Mouse (Mus musculus): Measurements from ENCODE around the gene Wwtr1. TPM values are rescaled to one million over a fixed set of nuclear protein-coding genes. Genes with fewer than 3 reads are reported as not detected.

The Wwtr1 gene
- total RNA-seq (2023) = not detected

GRCm38 (mm10) chr3:57575660-57576055, at the start of gene Wwtr1:
Wwtr1 (minus strand) TSS chr3:57575910.

GRCm38 (mm10) chr3:57425089-57425730, 150.5 kb downstream of the Wwtr1 start, which contains the start of gene Tm4sf4:
Tm4sf4 (plus strand) TSS chr3:57425314.

Other genes with a start within 250 kb of the Wwtr1 start
- not detected for gene Tm4sf4, start 150.6 kb downstream of the Wwtr1 start, total RNA-seq (2023)
- gene Commd2, start 75.8 kb upstream of the Wwtr1 start, total RNA-seq (2023) = 10 to 100 TPM; 20.0 to 21.9 TPM
- not detected for gene Ankub1, start 116.9 kb upstream of the Wwtr1 start, total RNA-seq (2023)
- gene Rnf13, start 160.2 kb upstream of the Wwtr1 start, total RNA-seq (2023) = 100 to 1,000 TPM; 106 to 144 TPM

Measured in monocyte, adult 59 days (primary cell).